Mouse (Mus musculus) small intestine, adult 2 months (tissue): ENCODE measurements around the gene Gpx5.

Source experiments
- CTCF ChIP-seq: fragments of 200-500 bp; IDR thresholded peaks from 2 replicates; pipeline ENCODE4 v1.5.1; 2012; ENCODE audit warnings: low read depth, mild to moderate bottlenecking, control low read depth, inconsistent platforms, low read length, moderate library complexity, mixed read lengths; ENCODE audit not compliant: insufficient replicate concordance, insufficient read length; ENCODE audit errors: extremely low read depth
- POLR2A ChIP-seq: fragments of 200-500 bp; IDR thresholded peaks from 2 replicates; pipeline ENCODE4 v1.6.1; 2012; ENCODE audit warnings: low read depth, mild to moderate bottlenecking, control low read depth, inconsistent platforms, low read length, moderate library complexity

GRCm38 (mm10) chr13:21244089-21244488 is 48.4 kb downstream of the Gpx5 start:
- TF ChIP-seq CTCF (no peak), POLR2A (no peak)
